Mouse (Mus musculus): ENCODE data around the gene Sp2. TPM values are rescaled to one million over a fixed set of nuclear protein-coding genes. Genes with fewer than 3 reads are reported as not detected.

Sp2 gene
- total and polyA plus RNA-seq, 3 experiments: 1.1 to 21.0 (median 2.8) TPM

GRCm38 (mm10) chr11:96995836-96996772 is 13.3 kb upstream of the Sp2 start (continued):
- TF ChIP-seq JUN (IDR thresholded peaks at IDR 0.05; ENCODE audit: insufficient read depth, low read depth, low read length) (peak; percentile 59), KAT2A (IDR thresholded peaks at IDR 0.05; ENCODE audit: insufficient replicate concordance, low read length) (peak; percentile 37; the same call in 1 of the 2 replicates), JUND (conservative IDR thresholded peaks at IDR 0.05; ENCODE audit: low read depth, low read length) (0 out of 2 replicates have a peak, but pooled peaks have one; percentile 65), USF2 (conservative IDR thresholded peaks at IDR 0.05; ENCODE audit: low read depth, low read length) (0 out of 2 replicates have a peak, but pooled peaks have one; percentile 2), CHD2 (IDR thresholded peaks at IDR 0.05; ENCODE audit: low read length) (peak; percentile 88), UBTF (IDR thresholded peaks at IDR 0.05; ENCODE audit: low read depth, low read length) (peak; percentile 57; the same call in 1 of the 2 replicates), CTCF (conservative IDR thresholded peaks at IDR 0.05 in 1 of 2, IDR thresholded peaks at IDR 0.05 in 1 of 2; ENCODE audit: low read depth in 2 of 2, low read length in 2 of 2) (no peak), ETS1 (conservative IDR thresholded peaks at IDR 0.05; ENCODE audit: low read depth, low read length) (peak; percentile 91), CHD1 (IDR thresholded peaks at IDR 0.05; ENCODE audit: low read depth, low read length) (peak; percentile 84; the same call in 1 of the 2 replicates), ZKSCAN1 (IDR thresholded peaks at IDR 0.05; ENCODE audit: borderline replicate concordance, low read depth, low read length) (no peak), MAZ (IDR thresholded peaks at IDR 0.05; ENCODE audit: low read depth, low read length) (peak; percentile 92), RAD21 (IDR thresholded peaks at IDR 0.05; ENCODE audit: low read depth, low read length) (no peak; the same call in none of the 2 replicates), PAX5 (IDR thresholded peaks at IDR 0.05; ENCODE audit: low read length) (no peak), TCF12 (IDR thresholded peaks at IDR 0.05; ENCODE audit: low read depth, low read length) (peak; percentile 94), HCFC1 (IDR thresholded peaks at IDR 0.05; ENCODE audit: low read depth, low read length) (peak; percentile 6; the same call in 1 of the 2 replicates), TBP (conservative IDR thresholded peaks at IDR 0.05; ENCODE audit: low read depth, low read length) (peak; percentile 46), SMC3 (IDR thresholded peaks at IDR 0.05; ENCODE audit: low read depth, low read length) (peak; percentile 22)

- Histone ChIP-seq H3K9ac (ENCODE audit: insufficient read depth, low read depth) (peak overlapping the region; percentile 81), H3K27ac (ENCODE audit: insufficient read depth, low read depth) (peak overlapping the region; percentile 96), H3K27me3 (replicated peaks) (no peaks in the 10 kb centered on the region), H3K4me3 (replicated peaks in 1 of 3; ENCODE audit: low read depth in 2 of 3, low read length in 2 of 3, poor library complexity in 1 of 3) (peak overlapping the region; percentile 43 to 60 (median 55)), H3K79me2 (replicated peaks; ENCODE audit: control insufficient read depth, extremely low read depth, insufficient read depth, poor library complexity, severe bottlenecking) (no peaks in the 10 kb centered on the region), H3K36me3 (replicated peaks in 1 of 2; ENCODE audit: control insufficient read depth in 1 of 2, insufficient read depth in 1 of 2, low read length in 1 of 2) (peaks cover 0 to 6% of the 10 kb centered on the region in 2 experiments), H3K9me3 (replicated peaks; ENCODE audit: low read length) (no peaks in the 10 kb centered on the region), H3K4me1 (ENCODE audit: control insufficient read depth in 1 of 2, insufficient read depth in 2 of 2) (peaks cover 55 to 87% of the 10 kb centered on the region in 2 experiments), H3K4me2 (ENCODE audit: insufficient read depth, low read depth, poor library complexity, severe bottlenecking) (peak overlapping the region; percentile 73)
- TF ChIP-seq ELF1 (IDR thresholded peaks at IDR 0.05; ENCODE audit: low read depth, low read length) (no peak), MYC (IDR thresholded peaks at IDR 0.05; ENCODE audit: low read depth, low read length) (no peak), NELFE (IDR thresholded peaks at IDR 0.05; ENCODE audit: low read depth, low read length) (no peak), ZMIZ1 (IDR thresholded peaks at IDR 0.05; ENCODE audit: low read depth, low read length) (peak; percentile 23; the same call in 1 of the 2 replicates), KAT2A (IDR thresholded peaks at IDR 0.05; ENCODE audit: insufficient replicate concordance, low read length) (0 out of 2 replicates have a peak, but pooled peaks have one; percentile 47), RCOR1 (conservative IDR thresholded peaks at IDR 0.05; ENCODE audit: low read depth, low read length) (no peak), MEF2A (IDR thresholded peaks at IDR 0.05; ENCODE audit: borderline replicate concordance, low read depth, low read length) (no peak), NRF1 (IDR thresholded peaks at IDR 0.05; ENCODE audit: low read depth, low read length) (0 out of 2 replicates have a peak, but pooled peaks have one; percentile 18), MAFK (IDR thresholded peaks at IDR 0.05; ENCODE audit: insufficient replicate concordance, low read length) (no peak)
- dilution Hi-C loops (cut with MboI; ENCODE audit: extremely low pct_ligation_motif_present, extremely low pct_unique_long_range_greater_than_20kb, low sequenced_read_pairs): no loop called here
- DNase-seq (ENCODE audit: extremely low read depth): no peak
- in situ Hi-C loops (cut with MboI; ENCODE audit: low pct_ligation_motif_present, low pct_unique_long_range_greater_than_20kb, low sequenced_read_pairs): no loop called here
Measured at GRCm38 (mm10) chr11:96995031-96995430, 12.3 kb upstream of the Sp2 start.

Data from CH12.LX (cell line).